Mouse (Mus musculus): ENCODE results near the gene Flcn.

The Flcn gene

GRCm38 (mm10) chr11:59760796-59761195 lies 49.0 kb downstream of the Flcn start:
- peak; percentile 74 for DNase-seq

- no peak for DNase-seq
Observed at GRCm38 (mm10) chr11:59759626-59760025, 50.2 kb downstream of the Flcn start.

- DNase-seq, result peak; percentile 96
Observed at GRCm38 (mm10) chr11:59759178-59759577, 50.6 kb downstream of the Flcn start.

- peak; percentile 59 for DNase-seq
Observed at GRCm38 (mm10) chr11:59758191-59758985, 51.4 kb downstream of the Flcn start.

GRCm38 (mm10) chr11:59756351-59756750 lies 53.5 kb downstream of the Flcn start:
- DNase-seq, result no peak

GRCm38 (mm10) chr11:59754504-59754903 lies 55.3 kb downstream of the Flcn start:
- DNase-seq, result no peak

- no peak for DNase-seq
Observed at GRCm38 (mm10) chr11:59749050-59749449, 60.8 kb downstream of the Flcn start.

GRCm38 (mm10) chr11:59746614-59747013 lies 63.2 kb downstream of the Flcn start:
- no peak for DNase-seq

- no peak for DNase-seq
Observed at GRCm38 (mm10) chr11:59745851-59746250, 64.0 kb downstream of the Flcn start.

GRCm38 (mm10) chr11:59744374-59744773 lies 65.4 kb downstream of the Flcn start:
- DNase-seq, result no peak

- DNase-seq, result no peak
Observed at GRCm38 (mm10) chr11:59743712-59744111, 66.1 kb downstream of the Flcn start.

GRCm38 (mm10) chr11:59743307-59743706 lies 66.5 kb downstream of the Flcn start:
- no peak for DNase-seq

GRCm38 (mm10) chr11:59741915-59742314 lies 67.9 kb downstream of the Flcn start:
- no peak for DNase-seq

Data from cerebellum, adult 11-12 months (tissue).